Mouse (Mus musculus): ENCODE measurements around the gene Figla.

DNA sequence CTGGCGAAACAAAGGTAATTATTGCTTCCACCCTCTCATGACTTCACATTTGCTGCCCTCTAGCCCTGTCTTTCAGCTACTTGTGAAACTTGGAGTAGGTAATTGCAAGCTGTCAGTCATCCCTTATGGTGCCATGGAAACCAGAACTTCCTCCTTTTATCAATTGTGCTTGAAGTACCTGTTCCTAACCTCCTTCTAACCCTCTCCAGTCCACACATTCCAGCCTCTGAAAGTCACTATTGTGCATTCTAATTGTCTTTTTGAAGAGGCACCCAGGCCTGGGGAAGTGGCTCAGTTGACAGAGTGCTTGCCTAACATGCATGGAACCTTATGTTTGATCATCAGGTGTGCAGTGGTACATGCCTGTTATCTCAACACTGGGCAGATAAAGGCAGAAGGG lies 17.7 kb downstream of the Figla start:
- TF ChIP-seq CTCF (IDR thresholded peaks at IDR 0.05; ENCODE audit: low read depth, low read length) (no peak), POLR2A (IDR thresholded peaks at IDR 0.05; ENCODE audit: borderline replicate concordance, low read depth, low read length) (no peak)
